Mouse (Mus musculus): ENCODE results near the gene Olfr533.
"Not testable (repeated sequence)": the region's sequence is repeated elsewhere in the genome, so short reads cannot be mapped to it uniquely, and the experiment has no call there.

Olfr533 gene

DNA sequence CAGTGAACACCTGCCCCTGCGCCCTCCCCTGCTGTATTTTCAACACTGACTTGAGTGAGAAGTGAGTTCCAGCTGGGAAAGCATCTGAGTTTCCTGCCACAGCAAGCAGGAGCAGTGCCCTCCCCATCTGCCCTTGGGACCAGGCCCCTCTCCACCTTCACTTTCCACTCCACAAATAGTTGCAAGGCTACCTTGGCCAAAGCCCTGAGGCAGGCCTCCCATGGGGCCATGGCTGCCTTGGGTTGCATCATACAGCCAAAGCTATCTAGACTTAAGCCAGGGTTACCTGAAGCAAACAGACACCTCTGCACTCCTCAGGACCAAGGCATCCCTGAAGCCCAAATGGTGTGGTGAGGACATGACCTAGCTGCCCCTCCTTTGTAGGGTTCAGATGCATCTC lies at the start of gene Olfr533:
Gene Olfr533 (plus strand): TSS at position 301 of the 400 bp plus-strand sequence.
- not testable (repeated sequence) for DNase-seq (ENCODE audit: low spot score)

DNA sequence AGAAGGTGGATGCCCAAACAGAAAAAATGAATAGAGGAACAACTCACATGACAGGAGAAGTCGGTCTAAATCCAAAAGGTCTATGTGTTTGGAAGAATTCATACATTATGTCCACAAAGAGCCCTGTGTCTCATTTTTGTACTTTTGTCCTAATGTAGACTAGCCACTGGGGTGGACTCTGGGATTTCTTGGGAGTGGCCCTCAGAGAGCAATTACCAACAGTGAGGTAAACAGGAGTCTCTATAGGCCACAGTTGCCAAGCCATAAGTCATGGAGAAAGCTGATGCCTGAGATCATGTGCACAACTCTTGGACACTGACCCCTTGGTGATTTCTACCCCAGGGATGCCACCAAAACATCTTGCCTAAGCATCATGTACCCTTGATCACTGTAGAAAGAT lies 41.6 kb upstream of the Olfr533 start, which contains the start of gene Olfr532:
Gene Olfr532 (minus strand): TSS at position 101 of the 400 bp plus-strand sequence.
- DNase-seq (ENCODE audit: low spot score): no peak

DNA sequence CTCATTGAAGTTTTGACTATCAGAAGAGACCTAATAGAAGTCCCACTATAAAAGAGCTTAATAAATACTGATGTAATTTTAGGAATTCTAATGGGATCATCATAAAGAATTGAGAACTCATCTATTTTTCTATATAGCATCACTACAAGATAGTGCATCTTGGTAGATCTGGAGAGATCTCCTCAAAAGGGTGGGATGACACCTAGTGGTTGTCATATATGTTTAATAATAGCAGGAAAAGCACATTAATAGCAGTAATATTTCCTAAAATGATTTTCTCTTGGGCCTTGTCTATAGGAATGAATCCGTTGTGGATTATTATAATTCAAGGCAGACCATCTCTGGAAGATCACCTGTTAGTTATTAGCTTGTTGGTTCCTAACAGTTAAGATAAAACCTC lies 20.0 kb upstream of the Olfr533 start:
- DNase-seq (ENCODE audit: low spot score): no peak

- no peak for DNase-seq (ENCODE audit: low spot score)
These were observed 14.7 kb downstream of the Olfr533 start for GRCm38 (mm10) chr7:140477886-140478285.

DNA sequence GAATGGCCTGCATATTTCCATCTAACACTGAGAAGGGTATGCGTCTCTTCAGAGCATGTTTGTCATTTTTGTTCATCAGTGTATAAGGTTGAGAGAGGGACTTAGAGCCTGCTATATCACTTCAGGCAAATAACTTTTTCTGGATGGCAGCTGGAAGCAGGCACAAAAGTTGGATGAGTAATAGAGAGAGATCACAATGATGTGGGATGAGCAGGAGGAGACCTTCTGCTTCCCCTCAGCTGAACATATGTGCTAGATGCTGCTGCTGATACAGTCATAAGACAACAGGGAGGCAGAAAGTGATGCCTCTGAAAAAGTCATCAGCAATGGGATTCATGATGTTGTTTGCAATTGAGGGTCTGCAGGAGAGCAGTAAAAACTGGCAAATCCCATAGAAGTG lies 15.6 kb downstream of the Olfr533 start:
- DNase-seq (ENCODE audit: low spot score): no peak

DNA sequence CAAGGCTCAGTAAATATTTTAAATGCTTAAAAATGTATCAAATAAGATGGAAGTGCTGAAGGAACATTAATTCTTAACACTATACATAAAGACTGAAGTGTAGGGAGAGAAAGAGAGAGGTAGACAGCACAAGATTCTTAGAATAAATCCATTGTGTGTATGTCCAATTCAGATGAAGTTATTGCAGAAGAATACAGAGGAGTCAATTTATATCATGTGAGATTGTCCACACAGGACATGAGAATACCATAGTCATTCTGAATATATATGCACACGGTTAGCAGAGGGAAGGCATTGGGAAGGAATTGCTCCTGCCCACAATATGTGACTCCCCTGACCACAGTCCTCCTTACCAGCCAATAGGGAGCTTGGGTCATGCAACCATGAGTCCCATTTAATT lies 20.7 kb downstream of the Olfr533 start, which contains the start of gene Olfr535:
Gene Olfr535 (plus strand): TSS at position 301 of the 400 bp plus-strand sequence.
- DNase-seq (ENCODE audit: low spot score): no peak

DNA sequence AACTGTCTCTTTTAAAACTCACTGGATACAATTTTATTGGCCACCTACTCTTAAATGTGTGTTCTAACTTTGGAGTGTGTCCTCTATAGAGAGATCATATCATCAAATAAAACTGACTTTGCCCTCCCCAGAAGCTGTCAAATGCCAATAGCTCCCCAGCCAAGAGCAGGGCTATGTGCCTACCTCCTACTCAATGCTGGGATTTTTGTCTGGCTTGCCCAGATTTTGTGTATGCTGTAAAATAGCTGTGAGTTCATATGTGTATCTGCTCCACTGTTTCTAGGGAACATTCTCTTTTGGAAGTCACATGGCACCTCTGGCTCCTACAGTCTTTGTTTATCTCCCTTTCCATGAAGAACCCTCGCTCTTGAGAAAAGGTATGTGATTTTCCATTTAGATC lies 25.8 kb downstream of the Olfr533 start:
- no peak for DNase-seq (ENCODE audit: low spot score)

DNA sequence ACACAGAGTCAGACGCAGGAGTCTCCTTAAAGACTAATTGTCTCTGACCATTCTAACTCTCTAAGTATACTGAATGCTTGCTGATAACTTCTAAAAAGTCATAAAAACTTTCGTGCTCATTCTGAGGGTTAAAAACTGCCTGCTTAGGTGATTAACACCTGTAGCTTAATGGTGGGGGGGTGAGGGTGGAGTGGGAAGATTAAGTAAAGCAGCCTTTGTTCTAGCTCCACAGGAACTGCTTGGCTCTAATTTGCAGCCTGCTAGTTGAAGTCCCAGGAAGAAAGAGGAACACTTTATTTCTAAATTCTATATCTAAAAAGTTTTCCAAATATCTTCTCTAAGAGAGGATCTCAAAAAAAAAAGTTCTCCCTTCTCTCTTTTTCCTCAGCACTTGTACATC lies 31.1 kb downstream of the Olfr533 start:
- no peak for DNase-seq (ENCODE audit: low spot score)

- DNase-seq (ENCODE audit: low spot score): no peak
These were observed 31.5 kb downstream of the Olfr533 start for GRCm38 (mm10) chr7:140494702-140495101.

GRCm38 (mm10) chr7:140507346-140508021 lies 44.3 kb downstream of the Olfr533 start, which contains the start of gene Olfr536:
Gene Olfr536, minus strand, starts transcription at chr7:140507396.
- not testable (repeated sequence) for DNase-seq (ENCODE audit: low spot score)
